Mouse (Mus musculus) gastrocnemius, postnatal 25 days (tissue): ENCODE measurements around the gene 2010300C02Rik. TPM values are rescaled to one million over a fixed set of nuclear protein-coding genes. Genes with fewer than 3 reads are reported as not detected.
"Not testable (repeated sequence)": the region's sequence is repeated elsewhere in the genome, so short reads cannot be mapped to it uniquely, and the experiment has no call there.

Experiments
- DNase-seq: peaks from one replicate; pipeline ENCODE4 v3.0.0; 2022
- long read RNA-seq, 2 experiments: library from polyadenylated mRNA; stranded (forward); transcript quantifications; one replicate each; pipeline ENCODE4 v2.0.0; 2021
- total RNA-seq, 2 experiments: library from RNA; stranded (reverse); gene quantifications; 1 replicate in 1 of 2; 2 replicates in 1 of 2; pipeline ENCODE4 v1.2.3; 2021

Gene 2010300C02Rik
- total RNA-seq = under 1 TPM; 0.13 to 0.24 TPM
- long read RNA-seq, experiment 1 = 0 reads
- long read RNA-seq, experiment 2 = 0 reads

- DNase-seq = peak; percentile 26
Observed at GRCm38 (mm10) chr1:37719761-37720640, at the start of gene 2010300C02Rik. Gene 2010300C02Rik, minus strand, starts transcription at chr1:37720085.

GRCm38 (mm10) chr1:37759407-37759806 lies 39.5 kb upstream of the 2010300C02Rik start:
- no peak for DNase-seq

GRCm38 (mm10) chr1:37744650-37745259 lies 24.9 kb upstream of the 2010300C02Rik start:
- DNase-seq = no peak

GRCm38 (mm10) chr1:37742602-37743270 lies 22.9 kb upstream of the 2010300C02Rik start:
- DNase-seq = no peak

- no peak for DNase-seq
Observed at GRCm38 (mm10) chr1:37742126-37742525, 22.2 kb upstream of the 2010300C02Rik start.

- DNase-seq = no peak
Observed at GRCm38 (mm10) chr1:37740161-37740802, 20.4 kb upstream of the 2010300C02Rik start.

- DNase-seq = no peak
Observed at GRCm38 (mm10) chr1:37738895-37739294, 19.0 kb upstream of the 2010300C02Rik start.

- no peak for DNase-seq
Observed at GRCm38 (mm10) chr1:37737045-37737444, 17.2 kb upstream of the 2010300C02Rik start.

- no peak for DNase-seq
Observed at GRCm38 (mm10) chr1:37735932-37736331, 16.0 kb upstream of the 2010300C02Rik start.

GRCm38 (mm10) chr1:37734841-37735240 lies 15.0 kb upstream of the 2010300C02Rik start:
- DNase-seq = no peak

GRCm38 (mm10) chr1:37729353-37729752 lies 9.5 kb upstream of the 2010300C02Rik start:
- DNase-seq = no peak

GRCm38 (mm10) chr1:37728053-37728452 lies 8.2 kb upstream of the 2010300C02Rik start:
- DNase-seq = no peak

GRCm38 (mm10) chr1:37727186-37727585 lies 7.3 kb upstream of the 2010300C02Rik start:
- no peak for DNase-seq

GRCm38 (mm10) chr1:37726426-37726825 lies 6.5 kb upstream of the 2010300C02Rik start:
- no peak for DNase-seq

GRCm38 (mm10) chr1:37725880-37726279 lies 6.0 kb upstream of the 2010300C02Rik start:
- no peak for DNase-seq

- DNase-seq = no peak
Observed at GRCm38 (mm10) chr1:37721092-37721491, 1.2 kb upstream of the 2010300C02Rik start.

- no peak for DNase-seq
Observed at GRCm38 (mm10) chr1:37719030-37719723, 708 bp downstream of the 2010300C02Rik start.

GRCm38 (mm10) chr1:37718516-37718915 lies 1.4 kb downstream of the 2010300C02Rik start:
- DNase-seq = no peak

GRCm38 (mm10) chr1:37717415-37718195 lies 2.3 kb downstream of the 2010300C02Rik start:
- no peak for DNase-seq

GRCm38 (mm10) chr1:37712357-37712737 lies 7.5 kb downstream of the 2010300C02Rik start:
- not testable (repeated sequence) for DNase-seq
